Mouse (Mus musculus) liver, postnatal 0 days (tissue): ENCODE measurements at regions not wholly inside any gene's neighbourhood (a gene's known extent, or its start where the extent isn't known, plus 50 kb on each side); places are given as distances from the start of the nearest gene placed in this dataset.
A peak's percentile ranks its signal among the peaks of the same experiment; 100 is the strongest.

Experiments
- ATAC-seq: fragments of 200-750 bp; cut with Nextera tagmentation; 2 replicates; pipeline ENCODE4 v1.8.0; 2017; ENCODE audit warnings: mild to moderate bottlenecking, moderate library complexity
- DNase-seq: peaks from one replicate; pipeline ENCODE4 v3.0.0-alpha.2; 2016
- H3K27ac ChIP-seq: fragments of 300-500 bp; sonication (generic); 2 replicates; pipeline ENCODE4 v1.5.1; 2014; ENCODE audit warnings: antibody characterized with exemption, moderate library complexity, mild to moderate bottlenecking, low read depth
- H3K27me3 ChIP-seq: fragments of 300-500 bp; sonication (generic); 2 replicates; pipeline ENCODE4 v1.6.1; 2014; ENCODE audit warnings: low read length, control low read depth, mixed read lengths; ENCODE audit not compliant: insufficient read depth
- H3K36me3 ChIP-seq: fragments of 300-500 bp; sonication (generic); replicated peaks from 2 replicates; pipeline ENCODE4 v1.6.1; 2014; ENCODE audit warnings: mild to moderate bottlenecking, control low read depth, low read length, moderate library complexity, mixed read lengths; ENCODE audit not compliant: insufficient read depth
- H3K4me1 ChIP-seq: fragments of 300-500 bp; sonication (generic); 2 replicates; pipeline ENCODE4 v1.6.1; 2014; ENCODE audit warnings: antibody characterized with exemption, mild to moderate bottlenecking, control low read depth; ENCODE audit not compliant: insufficient read depth
- H3K4me2 ChIP-seq: fragments of 300-500 bp; sonication (generic); 2 replicates; pipeline ENCODE4 v1.6.1; 2014; ENCODE audit warnings: low read depth, mild to moderate bottlenecking, low read length, moderate library complexity, mixed read lengths
- H3K4me3 ChIP-seq: fragments of 300-500 bp; sonication (generic); 2 replicates; pipeline ENCODE4 v1.5.1; 2014; ENCODE audit warnings: low read depth, low read length
- H3K9ac ChIP-seq: fragments of 300-500 bp; sonication (generic); replicated peaks from 2 replicates; pipeline ENCODE4 v1.6.1; 2014; ENCODE audit warnings: mild to moderate bottlenecking, moderate library complexity
- H3K9me3 ChIP-seq: fragments of 300-500 bp; sonication (generic); 2 replicates; pipeline ENCODE4 v1.6.1; 2016; ENCODE audit warnings: mild to moderate bottlenecking, control low read depth, low read length, mixed read lengths
- CTCF ChIP-seq: sonication (generic); IDR thresholded peaks from 2 replicates; pipeline ENCODE4 v1.5.1; 2016; ENCODE audit warnings: antibody characterized with exemption, low read depth
- EP300 ChIP-seq: IDR thresholded peaks from 2 replicates; pipeline ENCODE4 v1.6.1; 2016; ENCODE audit warnings: antibody characterized with exemption, low read depth, mild to moderate bottlenecking
- WGBS: fragments of 180-500 bp; shearing (Covaris S2); extraction: QIAGEN DNeasy Blood & Tissue Kit; methylation state at CpG from one replicate; pipeline ENCODE4 v1.1.7; 2014; ENCODE audit not compliant: insufficient replicate concordance; 5-methylcytosine and 5-hydroxymethylcytosine counted together

DNA sequence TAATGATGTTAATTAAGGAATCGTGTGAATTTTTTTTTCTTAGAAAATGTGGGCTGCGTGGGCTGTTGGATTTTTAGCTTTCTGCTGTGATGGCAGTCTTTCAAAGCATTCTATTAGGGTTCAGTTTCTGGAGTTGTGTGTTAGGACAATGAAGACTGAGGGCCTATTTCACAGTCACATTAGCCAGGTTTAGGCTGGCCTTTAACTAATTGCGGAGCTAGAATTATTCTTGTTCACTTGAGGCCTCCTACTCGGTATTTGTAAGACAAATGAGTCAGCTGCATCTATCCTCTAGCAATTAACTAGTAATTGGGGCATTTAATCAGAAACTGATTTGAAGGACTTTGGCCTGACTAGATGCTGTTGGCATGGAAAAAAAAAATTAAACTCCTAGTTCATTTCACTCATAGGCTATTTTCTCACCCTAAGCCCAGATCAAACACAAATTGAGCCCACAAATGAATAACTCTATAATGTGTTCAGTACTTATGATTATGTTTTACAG lies 81.3 kb upstream of the Peli2 start:
- TF ChIP-seq CTCF = no peak
- no peak for TF ChIP-seq EP300
- ATAC-seq (no peak), DNase-seq (no peak)
- H3K9ac ChIP-seq = no peak overlapping the region
- H3K36me3 ChIP-seq = no peaks in the 10 kb centered on the region
- no peak overlapping the region for H3K4me2 ChIP-seq
- no peaks in the 10 kb centered on the region for H3K9me3 ChIP-seq
- no peak overlapping the region for H3K4me3 ChIP-seq
- H3K27me3 ChIP-seq = no peaks in the 10 kb centered on the region
- no peak overlapping the region for H3K27ac ChIP-seq
- 86% methylated on average over 4 of the region's 4 CpGs for WGBS
- no peaks in the 10 kb centered on the region for H3K4me1 ChIP-seq

DNA sequence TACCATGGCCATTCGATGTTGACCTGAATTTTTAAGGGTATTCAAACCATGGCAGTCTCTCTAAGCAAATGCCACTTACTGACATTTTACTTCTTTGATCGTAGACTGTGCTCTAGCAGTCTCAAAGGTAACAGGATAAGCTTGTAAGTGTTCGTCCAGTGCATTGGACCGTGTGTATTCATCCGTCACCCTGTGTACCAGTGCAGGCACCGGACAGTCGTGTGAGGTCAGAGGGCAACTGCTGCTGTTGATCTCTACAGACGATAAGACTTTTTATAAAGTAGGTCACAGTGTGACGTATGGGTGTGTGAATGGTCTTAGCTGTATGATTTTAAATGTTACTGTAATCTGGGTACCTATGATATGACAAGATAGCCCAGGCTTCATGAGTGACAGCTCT lies 74.5 kb upstream of the Peli2 start:
- H3K9me3 ChIP-seq = no peaks in the 10 kb centered on the region
- DNase-seq (no peak), ATAC-seq (peak; percentile 44; the same call in 1 of the 2 replicates)
- H3K4me1 ChIP-seq = no peaks in the 10 kb centered on the region
- TF ChIP-seq EP300 = no peak
- no peak for TF ChIP-seq CTCF
- no peak overlapping the region for H3K27ac ChIP-seq
- H3K9ac ChIP-seq = no peak overlapping the region
- H3K27me3 ChIP-seq = no peaks in the 10 kb centered on the region
- no peak overlapping the region for H3K4me3 ChIP-seq
- H3K36me3 ChIP-seq = no peaks in the 10 kb centered on the region
- WGBS = 58% methylated on average over 9 of the region's 9 CpGs
- H3K4me2 ChIP-seq = no peak overlapping the region

DNA sequence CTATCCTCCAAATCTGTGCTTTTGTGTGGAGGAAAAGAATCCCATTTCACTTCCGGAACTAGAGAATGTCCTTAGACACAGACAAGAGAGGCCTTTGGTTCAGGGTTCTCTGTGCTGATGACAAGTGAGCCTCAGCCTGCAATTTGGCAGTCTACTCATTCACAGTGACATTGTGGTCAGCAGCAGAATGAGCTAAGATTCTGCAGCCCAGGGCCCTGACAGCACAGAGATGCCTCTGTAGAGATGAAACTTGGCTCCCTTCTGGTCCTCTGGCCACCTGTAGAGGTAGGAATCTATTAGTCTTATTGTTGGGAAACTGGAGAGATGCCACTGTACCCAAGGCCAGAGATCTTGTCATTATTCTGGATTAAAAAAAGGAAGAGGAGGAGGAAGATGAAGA lies 73.8 kb upstream of the Peli2 start:
- DNase-seq (no peak), ATAC-seq (no peak)
- Histone ChIP-seq H3K36me3 (no peaks in the 10 kb centered on the region), H3K27ac (no peak overlapping the region), H3K4me1 (no peaks in the 10 kb centered on the region), H3K9me3 (no peaks in the 10 kb centered on the region), H3K4me3 (no peak overlapping the region), H3K27me3 (no peaks in the 10 kb centered on the region), H3K9ac (no peak overlapping the region), H3K4me2 (no peak overlapping the region)
- TF ChIP-seq EP300 (no peak), CTCF (no peak)
- 85% methylated on average over 1 of the region's 1 CpGs for WGBS

DNA sequence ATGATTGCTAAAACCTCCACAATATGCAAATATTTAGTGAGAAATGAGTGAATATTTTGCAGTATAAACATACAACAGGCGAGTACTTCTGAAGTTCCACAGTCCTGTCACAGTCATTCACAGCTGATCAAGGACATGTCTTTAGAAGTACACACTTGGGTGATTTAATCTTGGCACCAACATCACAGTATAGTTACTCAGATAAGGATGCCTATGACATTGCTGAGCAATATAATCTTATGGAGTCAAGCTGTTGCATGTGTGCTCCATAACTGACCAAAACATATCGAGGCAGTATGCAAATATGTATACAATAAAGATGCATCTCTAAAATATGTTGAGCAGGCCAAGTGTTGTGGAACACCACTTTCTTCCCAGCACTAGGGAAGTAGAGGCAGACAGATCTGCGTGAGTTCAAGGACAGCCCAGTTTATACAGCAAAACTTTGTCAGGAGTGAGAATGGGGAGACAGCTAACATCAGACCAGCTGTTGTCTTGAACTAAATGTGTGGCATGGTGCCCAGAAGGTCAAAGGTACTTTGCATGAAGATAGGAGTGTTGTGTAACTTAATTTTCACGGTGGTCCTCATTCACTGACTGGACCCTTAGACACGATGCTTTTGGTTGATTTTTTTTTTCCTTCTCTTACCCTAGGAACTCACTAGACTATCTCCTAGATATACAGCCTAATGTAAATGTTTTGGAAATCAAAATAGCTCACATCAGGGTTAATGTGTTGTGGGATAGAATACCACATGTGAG lies 70.7 kb upstream of the Peli2 start:
- 57% methylated on average over 5 of the region's 5 CpGs for WGBS
- Histone ChIP-seq H3K27ac (no peak overlapping the region), H3K4me2 (no peak overlapping the region), H3K36me3 (no peaks in the 10 kb centered on the region), H3K9ac (no peak overlapping the region), H3K27me3 (no peaks in the 10 kb centered on the region), H3K9me3 (no peaks in the 10 kb centered on the region), H3K4me3 (no peak overlapping the region), H3K4me1 (no peaks in the 10 kb centered on the region)
- DNase-seq (peak; percentile 22), ATAC-seq (no peak)
- TF ChIP-seq CTCF (no peak), EP300 (no peak)

DNA sequence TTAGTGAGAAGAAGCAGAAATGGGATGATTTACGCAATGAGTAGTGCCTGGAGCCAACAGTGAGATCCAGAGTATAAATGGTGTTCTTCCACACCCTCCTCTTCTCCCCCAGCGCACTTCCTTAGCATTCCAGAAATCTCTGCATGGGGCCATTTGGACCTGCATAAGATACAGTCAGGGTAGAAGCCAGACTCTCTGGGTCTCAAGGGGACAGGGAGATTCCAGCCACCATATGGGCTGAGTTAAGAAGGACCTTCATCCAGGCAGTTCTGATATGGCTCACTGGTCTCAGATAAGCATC lies 70.2 kb upstream of the Peli2 start:
- no peaks in the 10 kb centered on the region for H3K36me3 ChIP-seq
- H3K27me3 ChIP-seq = no peaks in the 10 kb centered on the region
- ATAC-seq (no peak), DNase-seq (no peak)
- no peak overlapping the region for H3K4me3 ChIP-seq
- 69% methylated on average over 2 of the region's 2 CpGs for WGBS
- H3K4me2 ChIP-seq = no peak overlapping the region
- TF ChIP-seq CTCF (no peak), EP300 (no peak)
- no peak overlapping the region for H3K9ac ChIP-seq
- H3K4me1 ChIP-seq = no peaks in the 10 kb centered on the region
- no peak overlapping the region for H3K27ac ChIP-seq
- H3K9me3 ChIP-seq = no peaks in the 10 kb centered on the region

DNA sequence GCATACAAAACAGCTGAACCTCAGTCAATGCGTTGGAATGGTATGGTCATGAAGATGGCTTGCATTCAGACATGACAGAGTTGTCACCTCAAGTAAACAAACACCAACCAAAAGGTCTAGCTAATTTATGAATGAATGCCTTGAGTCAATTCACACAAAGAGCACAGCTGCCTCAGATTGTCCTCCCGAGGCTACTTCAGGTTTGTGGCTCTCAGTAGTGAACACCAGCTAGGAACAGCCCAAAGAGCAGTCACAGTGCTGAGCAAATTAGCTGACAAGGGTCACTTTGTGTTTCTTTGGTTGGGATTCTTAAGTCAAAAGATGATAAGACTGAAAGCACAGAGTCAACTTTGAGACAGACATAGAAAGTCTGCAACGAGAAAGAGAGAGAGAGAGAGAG lies 68.7 kb upstream of the Peli2 start:
- Histone ChIP-seq H3K9me3 (no peaks in the 10 kb centered on the region), H3K27me3 (no peaks in the 10 kb centered on the region), H3K4me1 (no peaks in the 10 kb centered on the region), H3K36me3 (no peaks in the 10 kb centered on the region), H3K4me3 (no peak overlapping the region), H3K4me2 (no peak overlapping the region), H3K9ac (no peak overlapping the region), H3K27ac (no peak overlapping the region)
- no peak for DNase-seq
- no peak for ATAC-seq
- WGBS = 56% methylated on average over 3 of the region's 3 CpGs
- TF ChIP-seq EP300 (no peak), CTCF (no peak)

DNA sequence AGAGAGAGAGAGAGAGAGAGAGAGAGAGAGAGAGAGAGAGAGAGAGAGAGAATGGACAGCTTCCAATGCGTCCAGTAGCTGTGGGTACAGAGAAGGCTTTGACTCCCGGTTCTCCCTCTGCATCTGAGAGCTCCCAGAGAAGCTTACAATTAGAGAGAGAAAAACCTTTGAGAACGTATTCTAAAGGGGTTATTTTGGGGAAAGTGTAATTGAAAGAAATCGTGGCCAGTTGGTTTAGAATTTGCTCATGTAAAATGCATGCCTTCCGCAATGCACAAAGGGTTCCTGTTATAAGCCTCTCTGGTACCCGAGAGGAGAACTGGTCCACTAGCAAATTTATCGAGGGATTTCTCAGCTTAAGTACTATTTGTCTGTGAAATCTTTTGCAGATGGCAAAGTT lies 68.2 kb upstream of the Peli2 start:
- no peak overlapping the region for H3K9ac ChIP-seq
- no peaks in the 10 kb centered on the region for H3K4me1 ChIP-seq
- ATAC-seq (no peak), DNase-seq (no peak)
- H3K9me3 ChIP-seq = no peaks in the 10 kb centered on the region
- H3K36me3 ChIP-seq = no peaks in the 10 kb centered on the region
- TF ChIP-seq EP300 = no peak
- TF ChIP-seq CTCF = no peak
- H3K27ac ChIP-seq = no peak overlapping the region
- H3K4me2 ChIP-seq = no peak overlapping the region
- H3K4me3 ChIP-seq = no peak overlapping the region
- 79% methylated on average over 7 of the region's 7 CpGs for WGBS
- no peaks in the 10 kb centered on the region for H3K27me3 ChIP-seq
